In the genomic region with DNA sequence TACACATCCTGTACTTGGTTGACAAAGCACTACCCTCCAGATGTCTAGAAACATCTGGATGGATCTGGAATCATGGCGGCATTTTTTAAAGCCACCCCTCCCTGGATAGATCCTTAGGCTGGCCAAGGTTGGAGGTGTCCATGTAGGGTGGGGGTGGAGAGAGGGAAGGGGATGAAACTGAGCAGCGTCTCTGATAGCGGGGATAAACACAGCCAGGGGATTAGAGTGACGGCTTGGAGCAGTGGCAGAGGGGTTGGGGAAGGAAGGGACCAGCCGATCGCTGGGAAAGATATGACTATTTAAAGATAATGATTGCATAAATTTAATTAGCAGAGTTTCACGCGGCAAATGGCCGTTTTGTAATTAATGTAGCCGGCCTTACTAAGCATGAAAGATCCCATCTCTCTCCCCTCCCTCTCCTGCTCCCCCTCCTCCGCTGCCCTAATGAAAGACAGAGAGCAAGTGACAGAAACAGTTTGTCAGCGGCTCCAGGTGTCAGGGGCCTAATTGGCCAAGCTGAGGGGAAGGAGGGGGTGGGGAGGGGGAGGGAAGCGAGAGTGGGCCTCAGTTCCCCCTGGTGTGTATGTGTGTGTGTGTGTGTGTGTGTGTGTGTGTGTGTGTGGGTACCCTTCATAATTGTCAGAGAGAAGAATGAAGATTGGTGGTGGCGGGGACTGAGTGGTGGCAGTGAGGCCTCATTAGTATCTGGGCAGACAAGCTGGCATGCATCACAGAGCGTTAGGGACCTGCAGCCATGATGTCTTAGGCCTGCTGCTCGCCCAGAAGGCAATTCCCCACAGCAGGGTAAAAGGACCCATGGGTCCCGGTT, we compare ENCODE assay signal across 12 mouse cellular contexts.
DNase-seq lines count a peak whose midpoint lies in the region; ATAC-seq and TF ChIP-seq lines count a peak whose summit lies in the region.
"Had no signal": no experiment of that assay in that cellular context is flagged by ENCODE, and none has a peak within 500 bp of the region (broad histone marks: within the 10 kb centered on the region; RNA-seq: fewer than 3 reads in every experiment).

No protein-coding gene starts in this region.

- DNase-seq in heart, postnatal 4 days: no peak
- DNase-seq in hindbrain, postnatal 0 days (ENCODE audit: low spot score): peak; percentile 55
- no peak for DNase-seq in urinary bladder, postnatal 14 days (ENCODE audit: low spot score)
- no peak for DNase-seq in right cerebral cortex, postnatal 36 days (ENCODE audit: low spot score in 2 of 2)
- DNase-seq: cerebellum, postnatal 25 days; gastrocnemius, postnatal 36 days had no signal

- H3K9ac ChIP-seq in heart, embryonic 13.5 days: no peak overlapping the region
- no peak overlapping the region for H3K9ac ChIP-seq in forebrain, embryonic 13.5 days
- H3K9ac ChIP-seq in hindbrain, postnatal 0 days (replicated peaks; ENCODE audit: low read length): no peak overlapping the region
- no peak overlapping the region for H3K9ac ChIP-seq in neural tube, embryonic 15.5 days (replicated peaks)
- H3K9ac ChIP-seq: kidney, embryonic 15.5 days had no signal

- WGBS in heart, embryonic 13.5 days: 9% methylated on average over 17 of the region's 17 CpGs
- 5% methylated on average over 16 of the region's 17 CpGs for WGBS in forebrain, embryonic 13.5 days
- 16% methylated on average over 16 of the region's 17 CpGs for WGBS in hindbrain, postnatal 0 days
- WGBS in neural tube, embryonic 15.5 days: 12% methylated on average over 17 of the region's 17 CpGs

- peak overlapping the region; percentile 5; the same call in 1 of the 2 replicates for H3K4me2 ChIP-seq in heart, embryonic 13.5 days
- H3K4me2 ChIP-seq in forebrain, embryonic 13.5 days: peak overlapping the region; percentile 34
- no peak overlapping the region for H3K4me2 ChIP-seq in hindbrain, postnatal 0 days (ENCODE audit: low read depth, low read length)
- peak overlapping the region; percentile 32 for H3K4me2 ChIP-seq in neural tube, embryonic 15.5 days
- H3K4me2 ChIP-seq: kidney, embryonic 15.5 days had no signal

- H3K4me3 ChIP-seq in heart, embryonic 13.5 days: no peak overlapping the region
- no peak overlapping the region for H3K4me3 ChIP-seq in forebrain, embryonic 13.5 days
- no peak overlapping the region for H3K4me3 ChIP-seq in hindbrain, postnatal 0 days (ENCODE audit: low read length)
- no peak overlapping the region for H3K4me3 ChIP-seq in neural tube, embryonic 15.5 days (replicated peaks)
- H3K4me3 ChIP-seq: kidney, embryonic 15.5 days had no signal

- peaks cover 100% of the 10 kb centered on the region for H3K27me3 ChIP-seq in heart, embryonic 13.5 days (replicated peaks)
- H3K27me3 ChIP-seq in forebrain, embryonic 13.5 days: peaks cover 33% of the 10 kb centered on the region
- H3K27me3 ChIP-seq in hindbrain, postnatal 0 days (ENCODE audit: insufficient read depth, low read length): no peaks in the 10 kb centered on the region; the same call in 1 of the 2 replicates
- H3K27me3 ChIP-seq in neural tube, embryonic 15.5 days (replicated peaks): 0 out of 2 replicates have a peak, but pooled peaks cover 10% of the 10 kb centered on the region

- no peaks in the 10 kb centered on the region for H3K9me3 ChIP-seq in heart, embryonic 13.5 days
- H3K9me3 ChIP-seq in forebrain, embryonic 13.5 days (replicated peaks): no peaks in the 10 kb centered on the region
- no peaks in the 10 kb centered on the region for H3K9me3 ChIP-seq in hindbrain, postnatal 0 days (ENCODE audit: low read length)
- H3K9me3 ChIP-seq in neural tube, embryonic 15.5 days (replicated peaks): no peaks in the 10 kb centered on the region
- H3K9me3 ChIP-seq: kidney, embryonic 15.5 days had no signal

- H3K27ac ChIP-seq in heart, embryonic 13.5 days (replicated peaks): no peak overlapping the region
- H3K27ac ChIP-seq in forebrain, embryonic 13.5 days: peak overlapping the region; percentile 72
- H3K27ac ChIP-seq in hindbrain, postnatal 0 days: no peak overlapping the region; the same call in 1 of the 2 replicates
- H3K27ac ChIP-seq in neural tube, embryonic 15.5 days (replicated peaks): 0 out of 2 replicates have a peak overlapping the region, but pooled peaks have one; percentile 3
- H3K27ac ChIP-seq: kidney, embryonic 15.5 days had no signal

- H3K36me3 ChIP-seq in heart, embryonic 13.5 days: no peaks in the 10 kb centered on the region
- no peaks in the 10 kb centered on the region for H3K36me3 ChIP-seq in forebrain, embryonic 13.5 days (ENCODE audit: poor library complexity, severe bottlenecking)
- H3K36me3 ChIP-seq in hindbrain, postnatal 0 days (ENCODE audit: insufficient read depth, low read length): no peaks in the 10 kb centered on the region
- H3K36me3 ChIP-seq in neural tube, embryonic 15.5 days: no peaks in the 10 kb centered on the region
- H3K36me3 ChIP-seq: kidney, embryonic 15.5 days had no signal

- no peak for TF ChIP-seq CTCF in hindbrain, postnatal 0 days (IDR thresholded peaks at IDR 0.05; ENCODE audit: low read depth)

- H3K4me1 ChIP-seq in heart, embryonic 13.5 days: peaks cover 8% of the 10 kb centered on the region; the same call in 1 of the 2 replicates
- H3K4me1 ChIP-seq in forebrain, embryonic 13.5 days: peaks cover 61% of the 10 kb centered on the region
- no peaks in the 10 kb centered on the region for H3K4me1 ChIP-seq in hindbrain, postnatal 0 days (ENCODE audit: insufficient read depth, low read length)
- peaks cover 26% of the 10 kb centered on the region for H3K4me1 ChIP-seq in neural tube, embryonic 15.5 days
- H3K4me1 ChIP-seq: kidney, embryonic 15.5 days had no signal

- no peak for ATAC-seq in heart, embryonic 13.5 days (ENCODE audit: extremely low read depth, insufficient number of reproducible peaks, low FRiP score, low TSS enrichment)
- peak; percentile 79 for ATAC-seq in forebrain, embryonic 13.5 days
- peak; percentile 22 for ATAC-seq in hindbrain, postnatal 0 days
- ATAC-seq in neural tube, embryonic 15.5 days (ENCODE audit: low FRiP score): peak; percentile 51
- no peak for ATAC-seq in erythroblast, adult 5-6 weeks (replicated peaks; ENCODE audit: low FRiP score, poor library complexity, severe bottlenecking)
- ATAC-seq: lung, postnatal 0 days had no signal

Comparison
In these comparisons a context has a peak if more than half of its experiments do, and no peak if none do; other contexts are left out.
1. ATAC-seq: peak in forebrain, embryonic 13.5 days (single experiment), hindbrain, postnatal 0 days (single experiment) and neural tube, embryonic 15.5 days (single experiment); none in heart, embryonic 13.5 days (single experiment) and erythroblast, adult 5-6 weeks (single experiment).
2. H3K27ac ChIP-seq: peak in forebrain, embryonic 13.5 days (single experiment) and neural tube, embryonic 15.5 days (single experiment); none in heart, embryonic 13.5 days (single experiment) and hindbrain, postnatal 0 days (single experiment).